Mouse (Mus musculus): Measurements from ENCODE around the gene Myo3b.

Myo3b gene

DNA sequence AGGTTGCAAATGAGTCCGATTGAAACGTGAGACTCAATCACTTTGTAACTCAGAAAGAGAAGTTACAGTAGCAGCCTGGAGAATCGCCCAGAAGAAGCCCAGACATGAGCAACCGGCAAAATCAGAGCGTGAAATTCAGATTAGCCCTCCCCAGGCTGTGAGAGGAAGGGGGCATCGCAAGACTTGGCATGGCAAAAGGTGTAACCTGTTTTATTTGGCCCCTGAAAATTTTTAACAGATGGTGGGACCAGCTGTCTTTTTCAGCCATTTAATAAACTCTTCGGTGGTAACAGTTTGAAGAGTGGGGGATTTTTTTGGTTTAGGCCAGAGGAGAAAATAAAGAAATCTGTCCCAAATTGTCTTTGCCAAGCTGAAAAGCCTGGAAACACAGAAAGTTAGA is 405.2 kb downstream of the Myo3b start:
- peak; percentile 42 for DNase-seq (ENCODE audit: low spot score)

DNA sequence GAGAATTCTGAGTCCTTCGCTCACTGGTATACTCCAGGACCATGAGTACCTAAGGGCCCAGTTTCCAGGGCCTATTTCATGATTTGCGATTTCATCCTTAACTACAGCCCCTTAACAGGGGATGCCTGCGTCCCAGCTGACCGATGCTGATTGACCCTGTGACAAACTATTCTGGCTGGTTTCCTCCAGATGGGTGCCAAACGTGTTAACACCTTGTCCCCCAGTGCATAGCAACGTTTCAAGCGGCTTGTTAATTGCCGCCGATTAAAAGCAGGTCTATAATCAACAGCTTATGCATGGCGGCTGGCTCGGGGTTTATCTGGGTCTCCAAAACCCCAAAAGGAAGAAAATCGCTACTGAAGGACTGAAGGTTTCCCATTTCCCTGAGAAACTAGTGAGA is 417.3 kb downstream of the Myo3b start:
- DNase-seq (ENCODE audit: low spot score), result peak; percentile 53

DNA sequence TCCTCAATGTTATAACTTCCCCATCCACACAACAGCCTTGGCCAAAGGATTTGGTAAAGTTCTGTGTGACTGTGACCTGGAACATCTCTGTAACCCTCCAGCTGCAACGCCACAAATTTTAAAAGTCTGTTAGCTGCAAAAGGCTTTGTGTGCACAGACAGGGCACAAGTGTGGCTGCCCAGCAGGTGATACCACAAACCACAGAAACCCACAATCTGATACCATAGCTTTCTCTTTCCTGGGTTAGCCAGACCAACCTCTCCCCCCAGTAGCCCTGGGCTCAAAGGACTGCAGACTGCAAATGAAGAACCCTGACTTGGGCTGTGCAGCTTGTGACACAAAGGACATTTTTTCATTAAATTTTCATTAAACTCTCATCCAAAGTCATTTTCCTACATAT is 424.7 kb downstream of the Myo3b start:
- DNase-seq (ENCODE audit: low spot score), result no peak

DNA sequence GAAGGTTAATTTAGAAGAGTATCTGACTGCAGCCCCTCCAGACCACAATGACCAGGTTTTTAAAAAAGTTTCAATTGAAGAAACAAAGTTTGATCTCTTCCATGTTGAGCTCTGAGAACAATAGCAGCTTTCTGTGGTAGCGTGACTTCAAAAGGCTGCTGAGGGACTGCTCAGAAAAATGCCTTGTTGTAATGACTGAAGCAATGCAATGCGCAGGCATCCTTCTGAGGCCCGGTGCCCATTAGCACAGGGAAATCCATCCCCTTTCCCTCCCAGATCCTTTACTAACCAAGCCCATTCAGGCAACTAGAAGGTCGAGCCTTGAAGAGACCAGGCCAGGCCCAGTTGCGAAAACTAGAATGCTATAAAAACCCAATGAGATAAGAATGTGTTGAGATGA is 432.2 kb downstream of the Myo3b start:
- DNase-seq (ENCODE audit: low spot score), result peak; percentile 55

DNA sequence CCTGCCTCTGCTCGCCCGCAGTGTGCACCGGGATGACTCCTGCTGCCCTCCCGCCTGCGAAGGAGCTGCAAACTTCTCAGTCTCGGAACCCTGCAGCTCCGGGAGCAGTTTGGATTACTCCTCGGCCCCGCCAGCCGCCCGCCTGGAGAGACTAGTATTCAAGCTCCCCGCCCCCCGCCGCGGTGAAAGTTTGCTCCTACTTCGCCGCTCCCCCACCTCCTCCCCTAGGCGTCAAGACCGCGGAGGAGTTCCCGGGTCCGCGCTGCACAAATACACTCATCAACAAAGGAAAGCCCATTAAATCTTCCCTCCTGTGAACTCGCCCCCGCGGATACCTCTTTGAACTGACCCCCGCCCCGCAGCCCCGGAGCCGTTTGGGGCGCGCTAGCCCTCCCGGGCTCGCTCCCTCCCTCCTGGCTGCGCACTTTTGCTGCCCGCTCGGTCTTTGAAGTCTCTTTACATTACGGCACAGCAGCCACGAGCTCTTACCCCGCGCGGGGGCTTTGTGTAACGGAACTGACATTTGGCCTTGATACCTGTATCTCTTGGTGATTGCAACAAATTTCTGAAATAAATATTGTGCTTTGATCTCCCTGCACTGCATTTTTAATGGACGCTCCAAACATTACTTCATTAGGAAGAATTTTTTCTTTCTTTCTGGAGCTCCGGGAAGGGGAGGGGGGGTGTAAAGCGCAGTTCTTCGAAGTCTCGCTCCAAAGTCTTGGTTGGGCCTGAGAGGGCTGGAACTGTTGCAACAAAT is 433.1 kb downstream of the Myo3b start:
- peak; percentile 68 for DNase-seq (ENCODE audit: low spot score)
